15 mouse cellular contexts compared by ENCODE assay signal in genomic region chr1:19350495-19350894, GRCm38 (mm10).
"Had no signal": no experiment of that assay in that cellular context is flagged by ENCODE, and none has a peak within 500 bp of the region (broad histone marks: within the 10 kb centered on the region; RNA-seq: fewer than 3 reads in every experiment).

No protein-coding gene starts in this region.

- H3K4me2 ChIP-seq: liver, embryonic 11.5 days; liver, embryonic 15.5 days had no signal

- H3K27me3 ChIP-seq: liver, embryonic 15.5 days had no signal

- DNase-seq: kidney, adult 9 months; kidney, postnatal 4 days; lung, adult 2 months; lung, postnatal 36 days; right cerebral cortex, postnatal 4 days; spleen, adult 18-20 months; thymus, adult 2 months; thymus, postnatal 25 days had no signal

- ATAC-seq: lung, postnatal 0 days; midbrain, embryonic 16.5 days had no signal

- H3K4me3 ChIP-seq: layer of hippocampus, adult 2 months; limb, embryonic 10.5 days; liver, embryonic 15.5 days had no signal

- H3K9me3 ChIP-seq: limb, embryonic 10.5 days; liver, embryonic 15.5 days had no signal

- H3K27ac ChIP-seq: kidney, postnatal 0 days; layer of hippocampus, adult 2 months; limb, embryonic 10.5 days; liver, embryonic 15.5 days had no signal

- H3K9ac ChIP-seq: liver, embryonic 15.5 days had no signal

- H3K36me3 ChIP-seq: limb, embryonic 10.5 days; liver, embryonic 15.5 days had no signal

- H3K4me1 ChIP-seq: limb, embryonic 10.5 days; liver, embryonic 15.5 days had no signal
